Mouse (Mus musculus) lung, postnatal 0 days (tissue): Measurements from ENCODE around the gene Rheb.

ENCODE experiments used
- CTCF ChIP-seq: IDR thresholded peaks from 2 replicates; pipeline ENCODE4 v1.5.1; 2016; ENCODE audit warnings: antibody characterized with exemption, mild to moderate bottlenecking
- EP300 ChIP-seq: IDR thresholded peaks from 2 replicates; pipeline ENCODE4 v1.6.1; 2016; ENCODE audit warnings: antibody characterized with exemption, mild to moderate bottlenecking, control low read depth

DNA sequence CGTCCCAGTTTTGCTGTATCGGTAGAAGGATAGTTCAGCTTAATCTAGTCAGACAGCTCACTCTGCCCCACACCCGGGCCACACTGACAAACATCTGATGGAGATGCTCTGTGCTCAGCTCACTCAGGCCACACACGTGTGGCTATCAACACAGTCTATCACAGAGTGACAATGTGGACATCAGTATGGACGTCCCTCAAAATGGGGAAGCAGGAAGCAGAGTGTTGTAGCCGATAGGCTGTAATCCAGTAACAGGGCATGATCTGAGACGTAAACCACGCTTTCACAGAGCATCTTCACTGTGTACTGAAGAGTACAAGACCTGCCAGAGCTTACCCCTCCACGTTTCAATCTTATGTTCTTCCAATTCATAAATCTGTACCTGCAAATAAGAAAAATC, 34.2 kb upstream of the Rheb start:
- TF ChIP-seq CTCF (no peak), EP300 (no peak)
